Mouse (Mus musculus) kidney, postnatal 36 days (tissue): Measurements from ENCODE around the gene Pygo2.

Experiments
- DNase-seq, 2 experiments: peaks; one replicate each; pipeline ENCODE4 v3.0.0; 2021 to 2022; ENCODE audit warnings: mixed read lengths in 2 of 2

The Pygo2 gene

GRCm38 (mm10) chr3:89458372-89458964, 28.5 kb downstream of the Pygo2 start:
- DNase-seq: no peak

DNA sequence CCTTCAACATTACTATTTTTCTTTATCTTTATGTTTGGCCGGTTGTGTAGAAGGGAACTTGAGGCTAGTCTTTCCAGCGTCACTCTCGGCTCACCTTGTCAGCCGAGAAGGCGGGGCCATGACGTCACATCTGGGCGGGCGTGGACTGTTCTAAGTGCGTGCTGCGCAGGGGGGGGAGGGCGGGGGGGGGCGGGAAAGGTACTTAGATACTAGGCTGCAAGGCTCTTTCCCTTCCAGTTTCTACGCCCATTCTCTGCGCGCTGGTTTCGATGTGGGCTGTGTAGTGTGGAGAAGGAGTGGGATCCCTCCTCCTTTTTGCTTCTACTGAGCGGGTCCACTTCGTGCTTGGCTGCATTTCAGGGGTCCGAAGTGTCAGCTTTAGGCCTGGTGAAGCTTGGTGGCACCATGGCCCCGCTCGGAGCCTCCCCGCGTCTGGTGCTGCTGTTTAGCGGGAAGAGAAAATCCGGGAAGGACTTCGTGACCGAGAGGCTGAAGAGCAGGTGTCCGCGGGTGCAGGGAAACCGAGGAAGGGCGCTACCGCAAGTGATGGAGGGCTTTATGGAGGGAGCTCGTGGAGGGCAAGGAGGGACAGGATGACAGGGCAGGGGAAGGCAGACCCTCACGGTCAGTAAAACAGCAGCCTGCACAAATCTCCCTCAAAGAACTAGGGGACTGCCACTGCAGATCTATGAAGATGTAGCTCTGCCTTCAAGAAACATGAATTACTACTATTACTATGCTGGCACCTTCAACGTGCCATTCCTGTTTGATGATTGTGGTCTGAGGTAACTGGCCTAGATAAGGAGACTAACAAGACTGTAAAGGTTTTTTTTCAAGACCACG, 29.2 kb downstream of the Pygo2 start:
- DNase-seq: peak; percentile 95 to 98

- DNase-seq: no peak
These were observed 38.3 kb downstream of the Pygo2 start for GRCm38 (mm10) chr3:89468268-89468667.

DNA sequence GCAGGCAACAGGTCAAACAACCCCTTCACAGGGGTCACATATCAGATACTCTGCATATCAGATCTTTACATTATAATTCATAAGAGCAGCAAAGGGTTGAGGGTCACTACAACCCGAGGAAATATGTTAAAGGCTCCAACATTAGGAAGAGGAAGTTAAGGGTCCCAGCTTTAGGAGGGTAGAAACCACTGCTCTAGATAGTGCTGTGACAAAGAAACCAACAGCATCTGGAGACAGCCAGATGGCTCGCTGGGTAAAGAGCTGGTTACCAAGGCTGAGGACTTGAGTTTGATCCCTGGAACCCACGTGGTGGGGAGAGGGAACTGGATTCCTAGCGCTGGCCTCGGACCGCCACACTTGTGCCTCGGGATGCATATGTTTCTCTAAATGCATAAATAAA, 42.3 kb downstream of the Pygo2 start:
- DNase-seq: no peak

GRCm38 (mm10) chr3:89473838-89474237, 43.8 kb downstream of the Pygo2 start:
- DNase-seq: no peak

GRCm38 (mm10) chr3:89479055-89479454, 49.0 kb downstream of the Pygo2 start:
- no peak for DNase-seq

- DNase-seq: peak in 1 of 2 experiments; percentile 58
These were observed 51.5 kb downstream of the Pygo2 start for GRCm38 (mm10) chr3:89481488-89481887.

GRCm38 (mm10) chr3:89482249-89482648, 52.2 kb downstream of the Pygo2 start:
- no peak for DNase-seq
